Mouse (Mus musculus): Measurements from ENCODE around the gene Dgkb. TPM values are rescaled to one million over a fixed set of nuclear protein-coding genes. Genes with fewer than 3 reads are reported as not detected.
A peak's percentile ranks its signal among the peaks of the same experiment; 100 is the strongest.

The Dgkb gene
- total RNA-seq, 2 experiments from 2014 or later, result 147 to 151 TPM

GRCm38 (mm10) chr12:37993221-37993620, 175.7 kb downstream of the Dgkb start:
- no peak for DNase-seq (ENCODE audit: extremely low spot score in 1 of 2, low spot score in 1 of 2)

GRCm38 (mm10) chr12:37996417-37996946, 179.0 kb downstream of the Dgkb start:
- no peak for DNase-seq (ENCODE audit: extremely low spot score in 1 of 2, low spot score in 1 of 2)

- no peak for DNase-seq (ENCODE audit: extremely low spot score in 1 of 2, low spot score in 1 of 2)
These were observed 200.1 kb downstream of the Dgkb start for GRCm38 (mm10) chr12:38017674-38018073.

GRCm38 (mm10) chr12:38047256-38047655, 229.7 kb downstream of the Dgkb start:
- no peak for DNase-seq (ENCODE audit: extremely low spot score in 1 of 2, low spot score in 1 of 2)

- no peak for DNase-seq (ENCODE audit: extremely low spot score in 1 of 2, low spot score in 1 of 2)
These were observed 270.7 kb downstream of the Dgkb start for GRCm38 (mm10) chr12:38088224-38088623.

- DNase-seq (ENCODE audit: extremely low spot score in 1 of 2, low spot score in 1 of 2), result no peak
These were observed 294.4 kb downstream of the Dgkb start for GRCm38 (mm10) chr12:38111928-38112327.

- no peak for DNase-seq (ENCODE audit: extremely low spot score in 1 of 2, low spot score in 1 of 2)
These were observed 297.6 kb downstream of the Dgkb start for GRCm38 (mm10) chr12:38114990-38115615.

- DNase-seq (ENCODE audit: extremely low spot score in 1 of 2, low spot score in 1 of 2), result no peak
These were observed 306.0 kb downstream of the Dgkb start for GRCm38 (mm10) chr12:38123524-38123923.

GRCm38 (mm10) chr12:38125297-38125696, 307.8 kb downstream of the Dgkb start:
- DNase-seq (ENCODE audit: extremely low spot score in 1 of 2, low spot score in 1 of 2), result no peak

- DNase-seq (ENCODE audit: extremely low spot score in 1 of 2, low spot score in 1 of 2), result peak in 1 of 2 experiments; percentile 53
These were observed 312.8 kb downstream of the Dgkb start for GRCm38 (mm10) chr12:38130209-38130915.

- no peak for DNase-seq (ENCODE audit: extremely low spot score in 1 of 2, low spot score in 1 of 2)
These were observed 318.9 kb downstream of the Dgkb start for GRCm38 (mm10) chr12:38136379-38136778.

- no peak for DNase-seq (ENCODE audit: extremely low spot score in 1 of 2, low spot score in 1 of 2)
These were observed 322.5 kb downstream of the Dgkb start for GRCm38 (mm10) chr12:38140039-38140438.

GRCm38 (mm10) chr12:38232665-38233064, 415.1 kb downstream of the Dgkb start:
- DNase-seq (ENCODE audit: extremely low spot score in 1 of 2, low spot score in 1 of 2), result no peak

- DNase-seq (ENCODE audit: extremely low spot score in 1 of 2, low spot score in 1 of 2), result no peak
These were observed 451.3 kb downstream of the Dgkb start for GRCm38 (mm10) chr12:38268856-38269255.

GRCm38 (mm10) chr12:38301497-38301896, 484.0 kb downstream of the Dgkb start:
- peak; percentile 20 to 44 for DNase-seq (ENCODE audit: extremely low spot score in 1 of 2, low spot score in 1 of 2)

GRCm38 (mm10) chr12:38303841-38304240, 486.3 kb downstream of the Dgkb start:
- DNase-seq (ENCODE audit: extremely low spot score in 1 of 2, low spot score in 1 of 2), result no peak

GRCm38 (mm10) chr12:38304245-38304644, 486.7 kb downstream of the Dgkb start:
- DNase-seq (ENCODE audit: extremely low spot score in 1 of 2, low spot score in 1 of 2), result no peak

- DNase-seq (ENCODE audit: extremely low spot score in 1 of 2, low spot score in 1 of 2), result no peak
These were observed 492.4 kb downstream of the Dgkb start for GRCm38 (mm10) chr12:38309885-38310284.

- DNase-seq (ENCODE audit: extremely low spot score in 1 of 2, low spot score in 1 of 2), result no peak
These were observed 510.3 kb downstream of the Dgkb start for GRCm38 (mm10) chr12:38327729-38328271.

GRCm38 (mm10) chr12:38328779-38329178, 511.3 kb downstream of the Dgkb start:
- DNase-seq (ENCODE audit: extremely low spot score in 1 of 2, low spot score in 1 of 2), result no peak

GRCm38 (mm10) chr12:38342657-38343056, 525.1 kb downstream of the Dgkb start:
- peak; percentile 28 to 71 for DNase-seq (ENCODE audit: extremely low spot score in 1 of 2, low spot score in 1 of 2)

Data from layer of hippocampus, postnatal 25 days (tissue).